Mouse (Mus musculus) lung, postnatal 4 days (tissue): ENCODE data around the gene Hexim2.
A peak's percentile ranks its signal among the peaks of the same experiment; 100 is the strongest.

ENCODE experiments used
- DNase-seq, 2 experiments: peaks; one replicate each; pipeline ENCODE4 v3.0.0; 2021

Hexim2 gene

GRCm38 (mm10) chr11:103174411-103174832, 42.2 kb downstream of the Hexim2 start:
- DNase-seq: peak in 1 of 2 experiments; percentile 33

GRCm38 (mm10) chr11:103174891-103175391, 42.7 kb downstream of the Hexim2 start:
- peak; percentile 79 to 86 for DNase-seq

GRCm38 (mm10) chr11:103175688-103176442, 43.6 kb downstream of the Hexim2 start:
- no peak for DNase-seq

GRCm38 (mm10) chr11:103176510-103176909, 44.3 kb downstream of the Hexim2 start:
- no peak for DNase-seq

GRCm38 (mm10) chr11:103177216-103177615, 45.0 kb downstream of the Hexim2 start:
- DNase-seq: no peak

GRCm38 (mm10) chr11:103177815-103178485, 45.7 kb downstream of the Hexim2 start:
- DNase-seq: peak; percentile 75 to 77

- no peak for DNase-seq
These were observed 46.5 kb downstream of the Hexim2 start for GRCm38 (mm10) chr11:103178748-103179147.

- no peak for DNase-seq
These were observed 48.2 kb downstream of the Hexim2 start for GRCm38 (mm10) chr11:103180426-103180825.

- DNase-seq: no peak
These were observed 49.1 kb downstream of the Hexim2 start for GRCm38 (mm10) chr11:103181349-103181748.

GRCm38 (mm10) chr11:103181911-103182310, 49.7 kb downstream of the Hexim2 start:
- peak in 1 of 2 experiments; percentile 20 for DNase-seq

GRCm38 (mm10) chr11:103184891-103185290, 52.7 kb downstream of the Hexim2 start:
- DNase-seq: peak; percentile 27 to 60
